Mouse (Mus musculus): Measurements from ENCODE around the gene Pcdh9. TPM values are rescaled to one million over a fixed set of nuclear protein-coding genes. Genes with fewer than 3 reads are reported as not detected.

Gene Pcdh9
- polyA plus RNA-seq, 1 experiment: 1.1 TPM

- DNase-seq (ENCODE audit: low spot score): no peak
These were observed 509.3 kb downstream of the Pcdh9 start for GRCm38 (mm10) chr14:93381163-93381562.

- no peak for DNase-seq (ENCODE audit: low spot score)
These were observed 509.7 kb downstream of the Pcdh9 start for GRCm38 (mm10) chr14:93380757-93381156.

DNA sequence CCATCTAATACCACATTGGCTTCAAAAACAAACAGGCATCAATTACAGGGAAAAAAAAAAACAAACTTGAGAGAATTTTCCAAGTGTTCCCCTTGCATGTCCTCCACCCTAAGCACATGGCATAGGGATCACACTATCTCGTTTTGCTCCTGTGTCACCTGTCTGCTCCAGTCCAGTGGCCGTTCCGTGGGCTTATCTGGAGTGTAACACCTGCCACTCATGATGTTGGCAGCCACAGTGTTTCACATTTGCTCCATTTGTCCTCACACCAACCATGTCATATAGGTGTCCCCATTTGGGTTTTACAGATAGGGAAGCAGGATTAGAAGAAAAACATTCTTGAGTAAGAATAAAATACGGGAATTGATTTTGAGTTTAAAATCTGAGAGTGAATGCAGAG is 514.3 kb downstream of the Pcdh9 start:
- no peak for DNase-seq (ENCODE audit: low spot score)

GRCm38 (mm10) chr14:93374181-93374580 is 516.3 kb downstream of the Pcdh9 start:
- DNase-seq (ENCODE audit: low spot score): no peak

DNA sequence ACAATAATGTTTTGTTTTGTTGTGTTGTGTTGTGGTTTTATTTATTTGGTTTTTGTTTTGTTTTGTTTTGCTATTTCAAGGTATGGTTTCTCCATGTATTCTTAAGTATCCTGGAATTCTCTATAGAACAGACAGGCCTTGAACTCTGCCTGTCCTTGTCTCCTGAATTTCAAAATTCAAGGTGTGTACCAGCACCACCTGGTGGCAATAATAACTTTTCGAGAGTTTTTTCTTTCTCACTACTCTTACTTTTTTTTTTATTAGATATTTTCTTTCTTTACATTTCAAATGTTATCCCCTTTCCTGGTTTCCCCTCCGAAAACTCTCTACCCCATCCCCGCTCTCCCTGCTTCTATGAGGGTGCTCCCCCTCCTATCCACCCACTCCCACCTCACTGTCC is 536.3 kb downstream of the Pcdh9 start:
- no peak for DNase-seq (ENCODE audit: low spot score)

DNA sequence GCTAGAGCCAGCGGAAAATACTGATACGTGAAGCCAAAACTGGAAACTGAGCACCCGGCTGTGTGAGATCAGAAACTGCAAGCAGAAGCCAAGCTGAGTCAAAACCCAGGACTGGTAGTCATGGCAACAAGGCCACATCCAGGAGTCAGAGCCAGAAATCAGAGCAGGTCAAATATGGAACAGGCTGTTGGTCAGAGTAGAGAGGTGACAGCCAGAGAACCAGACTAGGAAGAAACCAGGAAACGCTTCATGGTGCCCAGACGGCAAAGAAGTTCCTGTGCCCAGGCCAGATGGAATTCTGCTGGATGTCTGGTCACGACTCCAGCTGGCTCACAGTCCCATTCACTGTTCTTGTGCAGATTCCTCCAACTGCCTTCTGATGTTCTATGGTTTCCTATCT is 539.6 kb downstream of the Pcdh9 start:
- DNase-seq (ENCODE audit: low spot score): no peak

- no peak for DNase-seq (ENCODE audit: low spot score)
These were observed 541.3 kb downstream of the Pcdh9 start for GRCm38 (mm10) chr14:93349166-93349565.

GRCm38 (mm10) chr14:93347031-93347430 is 543.4 kb downstream of the Pcdh9 start:
- DNase-seq (ENCODE audit: low spot score): no peak

- no peak for DNase-seq (ENCODE audit: low spot score)
These were observed 547.7 kb downstream of the Pcdh9 start for GRCm38 (mm10) chr14:93342781-93343180.

DNA sequence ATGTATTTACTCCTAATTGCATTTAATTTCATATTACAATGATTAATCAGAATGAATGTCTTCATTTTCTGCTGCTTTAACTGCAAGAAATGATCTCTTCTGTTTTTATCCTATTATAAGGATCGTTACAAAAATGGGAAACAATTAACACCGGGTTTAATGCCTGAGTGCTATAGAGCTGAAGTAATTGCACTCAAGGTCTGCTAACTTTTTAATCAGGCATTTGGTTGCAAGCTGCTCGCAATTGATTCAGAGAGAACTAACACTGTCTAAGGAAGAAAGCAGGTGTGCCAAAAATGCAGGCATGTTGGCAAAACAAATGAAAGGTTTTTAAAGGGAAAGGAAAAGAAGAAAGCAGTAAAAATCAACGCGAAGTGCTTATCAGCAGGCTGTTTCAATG is 549.1 kb downstream of the Pcdh9 start:
- DNase-seq (ENCODE audit: low spot score): no peak

- no peak for DNase-seq (ENCODE audit: low spot score)
These were observed 561.2 kb downstream of the Pcdh9 start for GRCm38 (mm10) chr14:93329247-93329646.

DNA sequence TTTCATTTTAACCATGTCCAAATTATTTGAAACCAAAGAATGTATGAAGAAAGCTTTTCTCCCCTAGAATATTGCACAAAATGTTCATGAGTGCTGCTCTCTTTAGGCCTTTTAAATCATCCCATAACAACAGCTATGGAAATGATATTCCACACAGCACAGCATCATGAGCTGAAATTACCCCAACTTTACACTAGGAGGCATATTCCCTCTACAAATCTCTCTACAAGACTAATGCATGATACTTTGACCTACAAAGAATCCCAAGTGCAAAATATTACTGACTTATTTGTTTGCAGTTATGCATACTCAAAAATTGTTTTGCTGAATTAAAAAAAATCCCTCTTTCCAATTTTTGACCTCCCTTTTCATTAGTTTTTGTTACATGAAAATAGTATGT is 573.1 kb downstream of the Pcdh9 start:
- no peak for DNase-seq (ENCODE audit: low spot score)

- DNase-seq (ENCODE audit: low spot score): no peak
These were observed 602.1 kb downstream of the Pcdh9 start for GRCm38 (mm10) chr14:93288361-93288760.

DNA sequence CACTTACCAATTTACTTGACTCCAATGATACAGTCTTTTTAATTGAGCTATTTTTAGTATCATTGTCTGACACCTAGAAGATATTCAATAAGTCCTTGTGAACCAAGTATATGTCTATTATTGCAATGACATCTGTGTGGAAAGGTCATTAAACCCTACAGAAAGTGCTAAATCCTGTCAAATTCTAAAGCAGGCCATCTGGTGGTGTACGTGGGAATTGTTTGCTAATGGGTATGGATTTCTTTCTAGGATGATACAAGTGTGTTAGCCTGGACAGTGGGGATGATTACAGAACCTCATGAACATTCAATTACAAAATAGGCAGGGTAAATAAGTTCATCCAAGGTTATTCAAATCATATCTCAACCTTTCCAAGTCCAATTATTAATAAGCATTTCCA is 602.8 kb downstream of the Pcdh9 start:
- no peak for DNase-seq (ENCODE audit: low spot score)

GRCm38 (mm10) chr14:93285136-93285535 is 605.3 kb downstream of the Pcdh9 start:
- no peak for DNase-seq (ENCODE audit: low spot score)

DNA sequence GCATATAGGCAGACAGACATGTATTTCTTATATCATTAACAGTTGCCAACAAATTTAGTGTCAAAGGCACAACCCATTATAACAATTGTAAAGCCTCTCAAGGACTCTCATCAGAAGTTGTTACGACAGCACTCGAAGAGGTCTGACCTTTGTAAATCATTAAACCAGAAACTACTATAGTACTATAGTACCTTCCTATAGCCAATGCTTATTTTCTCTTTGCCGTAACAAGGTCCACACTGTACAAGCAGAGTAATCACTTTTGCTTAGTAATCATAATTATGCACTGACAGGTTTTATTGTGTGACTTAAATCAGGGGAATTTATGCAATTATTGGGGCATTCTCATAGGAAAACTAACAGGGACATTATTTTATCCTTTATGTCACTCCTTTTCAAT is 606.5 kb downstream of the Pcdh9 start:
- DNase-seq (ENCODE audit: low spot score): no peak

- no peak for DNase-seq (ENCODE audit: low spot score)
These were observed 614.8 kb downstream of the Pcdh9 start for GRCm38 (mm10) chr14:93275661-93276060.

DNA sequence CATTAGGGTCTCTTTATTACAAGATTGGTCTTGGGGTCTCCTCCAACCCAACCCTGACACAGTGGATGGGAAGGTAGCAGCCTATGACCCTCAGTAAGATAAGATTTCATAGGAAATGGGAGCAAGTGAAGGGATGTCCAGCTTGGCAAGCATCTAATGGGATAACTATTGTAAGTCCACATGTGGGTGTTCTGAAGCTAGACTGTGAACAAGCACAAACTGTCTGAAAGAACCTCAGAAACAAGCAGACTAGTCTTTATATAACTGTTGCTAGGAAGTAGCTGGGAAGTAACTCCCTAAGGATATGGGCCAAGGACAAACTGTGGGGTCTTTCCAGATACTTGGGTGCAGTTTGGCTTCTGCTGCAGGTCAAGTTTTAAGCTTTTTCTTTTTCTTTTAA is 615.7 kb downstream of the Pcdh9 start:
- DNase-seq (ENCODE audit: low spot score): no peak

GRCm38 (mm10) chr14:93253411-93253810 is 637.1 kb downstream of the Pcdh9 start:
- DNase-seq (ENCODE audit: low spot score): no peak

- no peak for DNase-seq (ENCODE audit: low spot score)
These were observed 650.2 kb downstream of the Pcdh9 start for GRCm38 (mm10) chr14:93240263-93240662.

DNA sequence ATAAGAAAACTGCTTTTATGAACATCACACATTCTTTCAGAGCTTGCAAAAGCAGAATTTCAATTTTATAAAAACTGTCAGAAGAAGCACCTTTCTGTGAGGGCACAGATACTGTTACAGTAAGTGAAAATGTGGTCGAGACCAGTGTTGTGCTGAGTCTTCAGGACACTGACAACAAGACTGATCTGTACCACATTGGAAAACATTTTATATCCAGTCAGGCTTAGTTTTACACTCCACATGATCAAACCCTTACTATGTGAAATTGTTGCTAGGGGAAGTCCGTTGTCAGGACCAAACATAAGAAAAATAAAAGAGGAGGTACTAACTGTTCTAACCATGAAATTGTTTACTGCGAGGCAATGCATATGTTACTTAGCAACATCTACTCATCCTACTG is 656.1 kb downstream of the Pcdh9 start:
- DNase-seq (ENCODE audit: low spot score): no peak

- DNase-seq (ENCODE audit: low spot score): no peak
These were observed 656.9 kb downstream of the Pcdh9 start for GRCm38 (mm10) chr14:93233599-93233998.

- peak; percentile 100 for DNase-seq (ENCODE audit: low spot score)
These were observed 675.6 kb downstream of the Pcdh9 start for GRCm38 (mm10) chr14:93214846-93215245.

GRCm38 (mm10) chr14:93199791-93200190 is 690.7 kb downstream of the Pcdh9 start:
- DNase-seq (ENCODE audit: low spot score): no peak
